Comparison of ENCODE assay signal across 24 mouse cellular contexts in the genomic region with DNA sequence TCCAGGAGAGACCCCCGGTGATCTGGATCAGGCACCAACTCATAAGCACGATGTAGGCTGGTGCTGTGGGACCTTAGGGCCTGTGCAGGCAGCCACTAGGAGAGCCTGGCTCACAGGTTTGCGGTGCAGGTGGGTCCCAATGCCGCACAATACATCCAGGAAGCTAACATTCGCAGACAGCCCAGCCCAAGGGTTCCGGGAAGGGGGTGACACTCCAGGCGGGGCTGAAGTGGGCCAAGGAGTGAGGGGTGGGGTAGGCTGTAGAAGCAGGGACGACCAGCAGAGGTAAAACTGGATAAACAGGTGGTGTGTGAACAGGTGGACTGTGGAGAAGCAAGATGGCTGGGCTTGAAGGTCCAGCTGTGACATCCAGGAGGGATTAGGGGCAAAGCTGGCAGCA.
DNase-seq lines count a peak whose midpoint lies in the region; ATAC-seq and TF ChIP-seq lines count a peak whose summit lies in the region.
"Had no signal": no experiment of that assay in that cellular context is flagged by ENCODE, and none has a peak within 500 bp of the region (broad histone marks: within the 10 kb centered on the region; RNA-seq: fewer than 3 reads in every experiment).

No protein-coding gene starts in this region.

- in situ Hi-C loops in ES-E14 (cut with MboI; ENCODE audit: low sequenced_read_pairs in 2 of 2, unreplicated experiment in 2 of 2), result no loop called here

- H3K4me2 ChIP-seq in forebrain, postnatal 0 days (ENCODE audit: low read depth), result no peak overlapping the region
- H3K4me2 ChIP-seq in hindbrain, embryonic 16.5 days (ENCODE audit: low read length), result no peak overlapping the region
- no peak overlapping the region for H3K4me2 ChIP-seq in stomach, embryonic 14.5 days (replicated peaks; ENCODE audit: low read depth, low read length)
- H3K4me2 ChIP-seq in midbrain, embryonic 11.5 days, result no peak overlapping the region
- H3K4me2 ChIP-seq: hindbrain, embryonic 15.5 days; limb, embryonic 12.5 days; liver, embryonic 11.5 days; midbrain, embryonic 15.5 days; neural tube, embryonic 12.5 days had no signal

- H3K36me3 ChIP-seq in forebrain, postnatal 0 days (ENCODE audit: insufficient read depth), result no peaks in the 10 kb centered on the region
- H3K36me3 ChIP-seq in forebrain, embryonic 10.5 days (replicated peaks), result no peaks in the 10 kb centered on the region; the same call in 1 of the 2 replicates
- H3K36me3 ChIP-seq in hindbrain, embryonic 16.5 days (ENCODE audit: control insufficient read depth, insufficient read depth, low read length), result no peaks in the 10 kb centered on the region
- H3K36me3 ChIP-seq in hindbrain, embryonic 10.5 days, result peaks cover 16% of the 10 kb centered on the region; the same call in 1 of the 2 replicates
- H3K36me3 ChIP-seq in ES-E14 (ENCODE audit: control insufficient read depth, insufficient read depth, low read length, poor library complexity, severe bottlenecking), result no peaks in the 10 kb centered on the region; the same call in 1 of the 2 replicates
- H3K36me3 ChIP-seq in stomach, embryonic 14.5 days (ENCODE audit: control insufficient read depth, insufficient read depth, low read length), result no peaks in the 10 kb centered on the region
- H3K36me3 ChIP-seq in midbrain, embryonic 11.5 days (ENCODE audit: control insufficient read depth, insufficient read depth, low read length), result no peaks in the 10 kb centered on the region
- H3K36me3 ChIP-seq: hindbrain, embryonic 15.5 days; midbrain, embryonic 15.5 days; neural tube, embryonic 12.5 days had no signal

- DNase-seq in forebrain, postnatal 0 days, result no peak
- DNase-seq in forebrain, embryonic 10.5 days (ENCODE audit: extremely low spot score, low spot score), result no peak
- DNase-seq in hindbrain, embryonic 10.5 days (ENCODE audit: low spot score), result no peak
- DNase-seq in ES-E14 (ENCODE audit: low read depth, low spot score), result no peak
- DNase-seq in midbrain, embryonic 11.5 days (ENCODE audit: low spot score, missing footprints), result no peak
- DNase-seq: B cell, adult 2 months; cerebellum, adult 8-10 months; embryo, embryonic 11 days; gastrocnemius, postnatal 14 days; kidney, adult 9 months; kidney, postnatal 25 days; liver, postnatal 0 days; thymus, adult 2 months; thymus, postnatal 4 days had no signal

- H3K4me3 ChIP-seq in forebrain, postnatal 0 days (ENCODE audit: low read depth, low read length), result no peak overlapping the region
- no peak overlapping the region for H3K4me3 ChIP-seq in forebrain, embryonic 10.5 days
- no peak overlapping the region for H3K4me3 ChIP-seq in hindbrain, embryonic 16.5 days (ENCODE audit: low read length)
- H3K4me3 ChIP-seq in hindbrain, embryonic 10.5 days, result no peak overlapping the region
- peak overlapping the region; percentile 45 to 47; a peak in 2 of 4 replicates for H3K4me3 ChIP-seq in ES-E14 (ENCODE audit: insufficient read depth in 1 of 2, low read depth in 1 of 2, low read length in 2 of 2, poor library complexity in 1 of 2, severe bottlenecking in 1 of 2)
- H3K4me3 ChIP-seq in stomach, embryonic 14.5 days (ENCODE audit: low read depth, low read length), result no peak overlapping the region
- no peak overlapping the region for H3K4me3 ChIP-seq in midbrain, embryonic 11.5 days (ENCODE audit: low read depth, low read length)
- H3K4me3 ChIP-seq: hindbrain, embryonic 15.5 days; layer of hippocampus, adult 2 months; limb, embryonic 12.5 days; midbrain, embryonic 15.5 days; neural tube, embryonic 12.5 days had no signal

- no peaks in the 10 kb centered on the region for H3K4me1 ChIP-seq in forebrain, postnatal 0 days (ENCODE audit: insufficient read depth)
- peaks cover 32% of the 10 kb centered on the region for H3K4me1 ChIP-seq in forebrain, embryonic 10.5 days
- H3K4me1 ChIP-seq in hindbrain, embryonic 16.5 days (ENCODE audit: control insufficient read depth, insufficient read depth, low read depth, low read length), result no peaks in the 10 kb centered on the region
- peaks cover 37% of the 10 kb centered on the region for H3K4me1 ChIP-seq in hindbrain, embryonic 10.5 days (replicated peaks)
- H3K4me1 ChIP-seq in ES-E14 (ENCODE audit: control insufficient read depth in 2 of 2, insufficient read depth in 2 of 2, low read length in 2 of 2, poor library complexity in 1 of 2), result peaks cover under 1 to 21% of the 10 kb centered on the region in 2 experiments; a peak in 2 of 4 replicates
- H3K4me1 ChIP-seq in stomach, embryonic 14.5 days (ENCODE audit: control insufficient read depth, insufficient read depth, low read length), result peaks cover 8% of the 10 kb centered on the region; the same call in 1 of the 2 replicates
- H3K4me1 ChIP-seq in midbrain, embryonic 11.5 days (ENCODE audit: control insufficient read depth, insufficient read depth, low read length), result peaks cover under 1% of the 10 kb centered on the region; the same call in 1 of the 2 replicates
- H3K4me1 ChIP-seq: hindbrain, embryonic 15.5 days; midbrain, embryonic 15.5 days; neural tube, embryonic 12.5 days had no signal

- ATAC-seq in forebrain, postnatal 0 days, result 0 out of 2 replicates have a peak, but pooled peaks have one; percentile 5
- peak; percentile 55 for ATAC-seq in hindbrain, embryonic 16.5 days
- ATAC-seq in stomach, embryonic 14.5 days (ENCODE audit: insufficient number of reproducible peaks, insufficient read depth, low FRiP score, low read depth), result peak; percentile 38; the same call in 1 of the 2 replicates
- ATAC-seq in midbrain, embryonic 11.5 days (ENCODE audit: low FRiP score), result no peak
- ATAC-seq: intestine, embryonic 16.5 days; liver, postnatal 0 days; midbrain, embryonic 15.5 days had no signal

- no peak overlapping the region for H3K27ac ChIP-seq in forebrain, postnatal 0 days (ENCODE audit: low read depth, low read length)
- H3K27ac ChIP-seq in forebrain, embryonic 10.5 days, result no peak overlapping the region
- H3K27ac ChIP-seq in hindbrain, embryonic 16.5 days (ENCODE audit: low read depth, low read length), result no peak overlapping the region
- H3K27ac ChIP-seq in hindbrain, embryonic 10.5 days, result no peak overlapping the region
- H3K27ac ChIP-seq in ES-E14 (ENCODE audit: insufficient read depth, low read depth, low read length, poor library complexity, severe bottlenecking), result peak overlapping the region; percentile 21; the same call in 1 of the 2 replicates
- no peak overlapping the region for H3K27ac ChIP-seq in stomach, embryonic 14.5 days (ENCODE audit: low read length)
- H3K27ac ChIP-seq in midbrain, embryonic 11.5 days (ENCODE audit: low read depth, low read length), result no peak overlapping the region
- H3K27ac ChIP-seq: hindbrain, embryonic 15.5 days; layer of hippocampus, adult 2 months; limb, embryonic 12.5 days; midbrain, embryonic 15.5 days; neural tube, embryonic 12.5 days had no signal

- no peak overlapping the region for H3K9ac ChIP-seq in forebrain, postnatal 0 days
- no peak overlapping the region for H3K9ac ChIP-seq in hindbrain, embryonic 16.5 days (ENCODE audit: low read depth, low read length)
- H3K9ac ChIP-seq in ES-E14 (ENCODE audit: insufficient read depth, low read depth, low read length, poor library complexity, severe bottlenecking), result no peak overlapping the region; the same call in 1 of the 2 replicates
- H3K9ac ChIP-seq in stomach, embryonic 14.5 days (replicated peaks; ENCODE audit: low read depth, low read length), result no peak overlapping the region
- no peak overlapping the region for H3K9ac ChIP-seq in midbrain, embryonic 11.5 days (ENCODE audit: low read length)
- H3K9ac ChIP-seq: hindbrain, embryonic 15.5 days; limb, embryonic 12.5 days; liver, postnatal 0 days; midbrain, embryonic 15.5 days; neural tube, embryonic 12.5 days had no signal

- no peaks in the 10 kb centered on the region for H3K9me3 ChIP-seq in forebrain, postnatal 0 days (ENCODE audit: low read length)
- no peaks in the 10 kb centered on the region; the same call in 1 of the 2 replicates for H3K9me3 ChIP-seq in forebrain, embryonic 10.5 days
- H3K9me3 ChIP-seq in hindbrain, embryonic 16.5 days (ENCODE audit: control insufficient read depth, low read length), result no peaks in the 10 kb centered on the region
- 0 out of 2 replicates have a peak, but pooled peaks cover 3% of the 10 kb centered on the region for H3K9me3 ChIP-seq in hindbrain, embryonic 10.5 days
- no peaks in the 10 kb centered on the region for H3K9me3 ChIP-seq in ES-E14 (ENCODE audit: control insufficient read depth, insufficient read depth, low read depth, low read length)
- H3K9me3 ChIP-seq in stomach, embryonic 14.5 days (ENCODE audit: control insufficient read depth, low read depth, low read length), result 0 out of 2 replicates have a peak, but pooled peaks cover 3% of the 10 kb centered on the region
- no peaks in the 10 kb centered on the region for H3K9me3 ChIP-seq in midbrain, embryonic 11.5 days (ENCODE audit: control insufficient read depth, low read length)
- H3K9me3 ChIP-seq: hindbrain, embryonic 15.5 days; midbrain, embryonic 15.5 days; neural tube, embryonic 12.5 days had no signal

- H3K27me3 ChIP-seq in forebrain, postnatal 0 days (ENCODE audit: insufficient read depth, low read length), result peaks cover 7% of the 10 kb centered on the region; the same call in 1 of the 2 replicates
- peaks cover 38% of the 10 kb centered on the region for H3K27me3 ChIP-seq in forebrain, embryonic 10.5 days (ENCODE audit: poor library complexity, severe bottlenecking)
- H3K27me3 ChIP-seq in hindbrain, embryonic 16.5 days (replicated peaks; ENCODE audit: control insufficient read depth, insufficient read depth, low read length), result peaks cover 2% of the 10 kb centered on the region
- H3K27me3 ChIP-seq in hindbrain, embryonic 10.5 days (ENCODE audit: insufficient read depth, poor library complexity, severe bottlenecking), result peaks cover 29% of the 10 kb centered on the region
- no peaks in the 10 kb centered on the region for H3K27me3 ChIP-seq in stomach, embryonic 14.5 days (ENCODE audit: control insufficient read depth, insufficient read depth, low read length)
- H3K27me3 ChIP-seq in midbrain, embryonic 11.5 days (ENCODE audit: control insufficient read depth, insufficient read depth, low read length), result peaks cover 8% of the 10 kb centered on the region
- H3K27me3 ChIP-seq: CH12.LX had no signal

- WGBS in forebrain, postnatal 0 days, result 83% methylated on average over 8 of the region's 8 CpGs
- 79% methylated on average over 8 of the region's 8 CpGs for WGBS in forebrain, embryonic 10.5 days
- 77% methylated on average over 8 of the region's 8 CpGs for WGBS in hindbrain, embryonic 16.5 days
- 83% methylated on average over 8 of the region's 8 CpGs for WGBS in hindbrain, embryonic 10.5 days
- 66% methylated on average over 8 of the region's 8 CpGs for WGBS in stomach, embryonic 14.5 days
- 79% methylated on average over 8 of the region's 8 CpGs for WGBS in midbrain, embryonic 11.5 days

- TF ChIP-seq CTCF in forebrain, postnatal 0 days (IDR thresholded peaks at IDR 0.05; ENCODE audit: low read depth), result no peak

TF ChIP-seq in ES-E14, 5 proteins besides CTCF, POLR2A, EP300 and RAD21:
- TF ChIP-seq ZNF384 (IDR thresholded peaks at IDR 0.05; ENCODE audit: low read depth, low read length) (no peak), MAFK (IDR thresholded peaks at IDR 0.05; ENCODE audit: insufficient read depth, low read depth, low read length) (no peak), CHD2 (IDR thresholded peaks at IDR 0.05; ENCODE audit: low read depth, low read length) (no peak), HCFC1 (IDR thresholded peaks at IDR 0.05; ENCODE audit: borderline replicate concordance, insufficient read depth, low read length) (no peak), ZC3H11A (IDR thresholded peaks at IDR 0.05; ENCODE audit: borderline replicate concordance, low read depth, low read length) (no peak)
TF ChIP-seq in ES-E14: peak in this region for 0.

Comparison
In these comparisons a context has a peak if more than half of its experiments do, and no peak if none do; other contexts are left out.
1. H3K4me3 ChIP-seq: peak in ES-E14 (2 of 2); none in forebrain, postnatal 0 days (single experiment), forebrain, embryonic 10.5 days (single experiment), hindbrain, embryonic 16.5 days (single experiment), hindbrain, embryonic 10.5 days (single experiment), stomach, embryonic 14.5 days (single experiment) and midbrain, embryonic 11.5 days (single experiment).